Mouse (Mus musculus) testis, postnatal 14 days (tissue): Measurements from ENCODE around the gene Tapbpl.
A peak's percentile ranks its signal among the peaks of the same experiment; 100 is the strongest.

ENCODE experiments used
- DNase-seq: peaks from one replicate; pipeline ENCODE4 v3.0.0; 2021; ENCODE audit warnings: low spot score

Gene Tapbpl

DNA sequence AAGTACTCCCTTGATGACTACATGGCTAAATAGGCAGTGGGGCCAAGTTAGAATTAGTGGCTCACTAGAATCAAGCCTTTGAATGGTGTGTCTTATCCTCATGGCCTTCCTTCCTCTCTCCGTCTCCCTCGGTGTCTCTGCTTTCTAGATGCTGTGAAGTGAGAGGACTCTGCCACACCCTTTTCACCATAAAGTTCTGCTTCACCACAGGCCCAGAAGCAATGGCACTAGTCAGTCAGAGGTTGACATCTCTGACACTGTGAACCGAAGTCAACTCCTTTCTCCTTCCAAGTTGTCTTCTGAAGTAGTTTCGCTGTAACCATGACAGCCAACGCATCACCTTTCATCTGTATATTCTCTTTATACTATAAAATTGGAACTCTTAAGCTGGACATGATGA is 7.9 kb upstream of the Tapbpl start:
- no peak for DNase-seq

DNA sequence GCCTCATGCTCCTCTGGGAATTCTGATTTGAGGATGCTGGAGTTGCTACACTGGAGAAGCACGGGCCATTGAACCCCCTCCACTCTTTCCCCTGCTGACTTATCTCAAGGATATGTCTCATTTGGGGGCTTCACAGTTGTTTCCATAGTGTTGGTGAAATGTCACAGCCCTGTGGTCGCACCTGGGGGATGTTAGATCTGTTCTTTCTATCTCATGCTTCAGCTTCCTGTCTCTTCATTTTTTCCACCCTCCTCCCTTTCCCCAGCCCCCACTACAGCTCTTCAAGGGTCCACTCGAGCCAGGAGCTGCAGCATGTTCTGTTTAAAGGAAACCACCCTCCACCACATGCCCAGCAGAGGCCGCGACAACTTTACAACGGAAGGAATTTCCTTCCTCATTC is 6.7 kb upstream of the Tapbpl start:
- DNase-seq = no peak

DNA sequence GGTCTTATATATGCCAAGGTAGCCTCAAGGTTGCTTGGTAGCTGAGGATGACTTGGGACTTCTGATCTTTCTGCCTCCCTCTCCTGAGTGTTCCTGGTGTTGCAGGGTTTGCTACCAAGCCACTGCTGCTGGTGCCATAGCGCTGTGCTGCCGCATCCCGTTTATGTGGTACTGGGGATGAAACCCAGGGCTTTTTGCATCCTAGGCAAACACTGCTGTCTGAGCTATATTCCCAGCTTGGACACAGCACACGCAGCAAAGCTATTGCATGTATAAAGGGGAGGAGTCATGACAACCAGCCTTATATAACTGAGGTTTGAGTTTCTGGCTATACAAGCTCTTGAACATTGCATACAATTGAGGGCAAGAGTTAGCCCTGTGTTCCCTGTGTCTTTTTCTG is 5.8 kb upstream of the Tapbpl start:
- DNase-seq = no peak

DNA sequence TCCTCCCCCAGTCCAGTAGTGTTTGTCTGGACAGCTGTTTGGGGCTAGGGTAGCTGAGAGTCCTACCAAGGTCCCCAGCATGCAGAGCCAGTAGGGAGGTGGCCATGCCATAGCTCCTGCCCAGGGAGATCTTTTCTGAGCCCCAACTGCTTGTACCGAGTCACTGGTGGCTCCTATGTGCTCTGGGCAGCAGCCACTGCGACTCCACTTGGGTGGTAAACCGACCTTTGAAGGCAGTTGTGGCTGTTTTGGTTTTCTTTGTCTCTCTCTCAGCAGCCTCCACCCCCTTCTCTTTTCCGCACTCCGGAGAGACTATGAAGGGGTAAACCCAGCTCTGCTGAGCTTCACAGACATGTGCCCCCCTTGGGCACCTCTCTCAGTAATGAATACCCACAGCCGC is 5.1 kb upstream of the Tapbpl start, which contains the start of gene Cd27:
Cd27 (minus strand) TSS at position 229 of the 400 bp plus-strand sequence.
- no peak for DNase-seq

DNA sequence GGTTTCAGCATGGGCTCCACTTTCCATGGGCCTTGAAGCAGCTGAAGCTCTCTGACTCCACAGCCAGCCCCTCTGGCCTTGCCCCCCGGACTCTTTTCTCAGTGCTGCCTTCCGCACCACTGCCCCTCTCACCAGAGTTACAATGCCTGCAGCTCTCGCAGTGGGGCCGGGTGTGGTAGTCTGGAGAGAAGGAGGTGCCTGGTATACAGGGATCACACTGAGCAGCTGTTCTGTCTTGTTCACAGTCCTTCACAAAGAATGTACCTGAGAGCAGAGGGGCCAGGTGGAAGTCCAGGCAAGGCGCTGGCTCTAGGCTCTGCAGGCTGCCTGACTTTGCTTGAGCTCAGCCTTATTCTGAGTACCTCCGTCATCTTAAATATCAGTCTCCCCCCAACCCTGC is 4.7 kb upstream of the Tapbpl start:
- DNase-seq = no peak

DNA sequence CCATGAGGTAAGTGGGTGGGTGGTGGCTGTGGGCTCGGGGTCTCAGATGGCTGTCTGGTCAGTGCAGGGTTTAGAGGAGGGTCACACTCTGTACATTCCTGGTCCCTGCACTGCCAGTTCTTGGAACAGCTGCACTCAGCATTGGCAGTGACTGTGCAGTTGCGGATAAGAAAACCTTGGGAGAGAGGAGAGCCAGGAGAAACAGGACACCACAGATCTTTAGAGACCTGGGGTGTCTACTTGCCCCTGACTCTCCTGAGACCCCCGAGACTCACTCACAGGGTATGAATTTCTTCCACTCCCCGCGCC is 2.8 kb upstream of the Tapbpl start:
- no peak for DNase-seq

DNA sequence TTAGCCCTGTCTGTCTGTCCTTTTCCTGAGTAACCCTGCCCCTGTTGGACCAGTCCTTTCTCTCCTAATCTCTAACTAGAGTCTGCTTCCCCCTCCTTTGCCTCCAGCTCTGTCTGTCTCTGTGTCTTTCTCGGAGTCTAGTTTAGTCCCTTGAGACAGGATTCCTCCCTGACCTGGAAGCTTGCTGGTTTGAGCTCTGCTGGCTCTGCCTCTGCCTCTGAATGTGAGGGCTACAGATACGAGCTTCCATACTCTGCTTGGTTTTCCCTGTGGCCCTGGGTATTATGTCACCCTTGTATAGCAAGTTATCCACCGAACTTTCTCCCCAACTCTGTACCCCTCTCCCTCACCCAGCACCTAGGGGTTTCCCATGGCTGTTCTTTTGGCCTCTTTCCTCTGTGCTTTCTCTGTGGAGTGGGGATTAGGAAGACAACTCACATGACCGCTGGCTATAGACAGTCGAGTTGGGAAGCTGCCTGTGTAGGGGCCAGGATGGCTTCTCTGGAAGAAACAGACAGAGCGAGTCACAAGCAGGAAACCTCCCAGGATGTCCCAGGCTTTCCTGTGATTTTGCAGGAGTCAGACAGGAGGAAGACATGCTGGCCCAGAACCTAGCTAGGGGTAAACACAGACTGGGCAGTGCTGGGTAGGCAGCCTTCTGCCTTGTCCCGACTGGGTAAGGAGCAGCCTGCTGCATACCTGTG is 2.3 kb upstream of the Tapbpl start:
- no peak for DNase-seq

DNA sequence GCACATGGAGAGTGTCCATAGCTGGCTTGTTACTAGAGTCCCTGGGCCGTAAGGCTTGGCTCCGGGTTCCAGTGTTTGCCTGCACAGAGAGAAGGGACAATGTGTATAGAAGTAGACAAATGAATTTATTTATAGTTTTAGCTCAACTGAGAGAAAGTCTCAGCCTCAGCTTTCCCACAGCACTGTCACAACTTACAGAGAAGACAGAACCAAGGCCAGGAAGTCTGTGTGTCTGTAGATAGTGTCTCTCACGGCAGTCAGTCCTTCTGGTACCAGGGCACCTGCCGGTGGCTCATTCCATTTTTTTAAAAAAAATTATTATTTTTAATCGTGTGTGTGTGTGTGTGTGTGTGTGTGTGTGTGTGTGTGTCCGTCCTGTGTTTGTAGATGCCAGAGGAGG is 856 bp upstream of the Tapbpl start:
- no peak for DNase-seq

DNA sequence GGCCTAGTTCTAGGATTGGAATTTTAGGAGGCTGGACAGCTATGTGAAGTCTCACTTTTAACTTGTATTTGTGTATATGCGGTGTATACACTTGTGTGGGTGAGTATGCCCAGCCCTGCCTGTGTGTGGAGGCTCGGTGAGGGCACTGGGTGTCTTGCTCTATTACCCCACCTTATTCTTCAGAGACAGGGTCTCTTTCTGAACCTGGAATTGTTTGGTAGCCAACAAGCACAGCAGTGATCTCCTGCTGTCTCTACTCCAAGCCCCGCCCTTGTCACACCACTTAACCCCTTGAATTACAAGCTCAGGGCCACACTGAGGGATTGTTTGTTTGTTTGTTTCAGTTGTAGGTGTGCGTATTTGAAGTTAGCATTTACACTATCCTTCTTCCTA is 381 bp upstream of the Tapbpl start:
- no peak for DNase-seq

DNA sequence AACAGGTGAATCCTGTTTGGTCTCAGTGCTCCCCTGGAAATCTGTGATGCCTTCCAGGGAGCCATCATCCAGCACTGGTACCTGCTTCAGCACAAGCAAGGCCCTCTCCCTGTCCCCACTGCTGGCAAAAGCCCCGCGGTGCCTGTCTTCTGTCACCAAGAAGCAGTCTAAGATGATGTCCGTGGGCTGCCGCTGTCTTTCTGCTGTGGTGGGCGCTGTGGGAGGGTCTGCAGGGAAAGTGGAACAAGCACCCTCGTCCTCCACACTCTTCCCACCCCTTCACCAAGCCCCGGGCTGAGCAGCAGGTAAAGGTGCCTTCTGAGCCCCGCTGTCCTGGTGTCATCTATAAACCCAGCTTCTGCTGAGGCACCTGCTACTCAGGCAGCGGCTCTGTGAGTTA is 1.1 kb downstream of the Tapbpl start:
- no peak for DNase-seq

DNA sequence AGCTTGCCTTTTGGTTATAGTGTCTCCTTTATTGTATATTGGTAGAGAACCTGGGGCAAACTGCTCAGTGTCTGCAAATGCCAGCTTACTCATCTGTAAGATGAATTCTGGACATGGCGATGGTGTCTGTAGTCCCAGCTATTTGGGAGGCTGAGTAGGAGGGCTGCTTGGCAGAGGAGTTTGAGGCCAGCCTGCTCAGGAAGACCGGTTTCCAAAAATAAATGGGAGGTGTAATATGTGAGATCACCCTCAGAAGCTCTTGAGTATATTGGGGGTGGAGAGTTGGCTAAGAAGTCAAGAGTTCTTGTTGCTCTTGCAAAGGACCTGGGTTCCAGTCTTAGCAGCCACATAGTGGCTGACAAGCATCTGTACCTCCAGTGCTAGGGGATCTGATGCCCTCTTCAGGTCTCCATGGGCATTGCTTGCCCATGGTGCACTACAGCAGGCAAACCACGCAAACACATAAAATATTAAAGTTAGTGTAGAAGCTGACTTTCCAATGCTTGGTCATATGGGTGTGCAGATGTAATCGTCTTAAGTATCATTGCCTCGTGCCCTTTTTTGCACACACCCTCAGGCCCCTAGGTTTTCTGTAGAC is 6.0 kb downstream of the Tapbpl start:
- DNase-seq = no peak

DNA sequence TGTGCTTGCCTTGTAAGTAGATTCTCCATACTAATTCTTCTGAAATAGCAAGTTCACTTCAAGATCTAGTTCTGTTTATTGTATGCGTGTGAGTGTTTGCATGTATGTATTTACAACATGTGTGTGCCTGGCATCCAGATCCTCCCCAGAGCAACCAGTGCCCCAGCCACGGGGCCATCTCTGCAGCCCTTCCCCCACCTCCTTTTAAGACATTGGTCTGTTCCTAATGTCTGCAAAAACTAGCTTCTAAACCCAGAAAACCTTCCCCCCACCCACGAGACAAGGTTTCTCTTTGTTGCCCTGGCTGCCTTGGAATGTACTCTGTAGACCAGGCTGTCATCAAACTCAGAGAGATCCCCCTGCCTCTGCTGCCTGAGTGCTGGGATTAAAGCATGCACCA is 9.1 kb downstream of the Tapbpl start:
- DNase-seq = no peak

DNA sequence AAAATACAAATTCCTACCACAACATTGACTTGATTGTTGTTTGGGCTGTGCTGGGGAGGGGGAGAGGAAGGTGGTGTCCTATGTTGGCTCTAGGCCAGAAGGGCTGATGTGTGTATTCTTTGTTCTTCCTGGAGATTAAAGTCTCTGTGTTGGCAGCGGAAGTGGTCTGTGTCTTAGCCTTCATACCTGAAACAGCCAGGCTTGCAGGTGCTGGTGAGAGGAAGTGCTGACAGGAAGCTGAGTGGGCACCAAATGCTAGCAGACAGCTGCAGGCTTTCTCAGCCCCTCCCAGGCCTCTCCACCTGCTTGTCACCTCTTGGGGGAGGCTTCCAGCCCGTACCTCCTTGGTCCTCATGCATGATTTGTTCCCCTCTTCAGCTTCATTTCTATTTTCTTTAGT is 9.5 kb downstream of the Tapbpl start:
- DNase-seq = no peak

DNA sequence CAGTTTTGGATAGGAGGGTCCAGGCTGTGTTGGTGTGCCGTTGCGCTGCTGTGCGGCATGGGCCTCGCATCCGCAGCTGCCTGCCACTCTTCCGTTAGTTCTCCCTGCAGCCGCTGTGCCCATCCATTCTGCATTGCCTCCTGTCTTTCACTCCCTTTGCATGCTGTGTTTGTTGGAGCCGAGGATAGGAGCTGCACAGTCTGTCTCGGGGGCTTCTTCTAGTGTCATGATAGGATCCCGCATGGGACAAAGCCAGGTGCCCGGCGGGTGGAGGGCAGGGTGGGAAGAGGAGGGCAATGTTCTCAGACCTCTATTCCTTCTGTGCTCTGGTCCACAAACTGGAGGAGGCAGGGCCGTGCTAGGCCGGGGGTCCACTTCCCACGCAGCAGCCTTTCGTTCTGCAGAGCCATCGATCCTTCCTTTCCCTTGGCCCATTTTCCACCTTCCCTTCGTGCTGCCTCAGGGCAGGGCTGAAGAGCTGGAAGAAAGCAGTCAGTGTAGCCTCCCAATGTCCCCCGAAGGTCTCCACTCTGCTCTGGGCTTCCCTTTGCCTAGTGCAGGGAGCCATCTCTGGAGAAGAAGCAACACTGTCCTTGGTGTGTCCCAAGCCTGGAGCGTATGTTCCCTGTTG is 10.4 kb downstream of the Tapbpl start:
- DNase-seq = no peak

DNA sequence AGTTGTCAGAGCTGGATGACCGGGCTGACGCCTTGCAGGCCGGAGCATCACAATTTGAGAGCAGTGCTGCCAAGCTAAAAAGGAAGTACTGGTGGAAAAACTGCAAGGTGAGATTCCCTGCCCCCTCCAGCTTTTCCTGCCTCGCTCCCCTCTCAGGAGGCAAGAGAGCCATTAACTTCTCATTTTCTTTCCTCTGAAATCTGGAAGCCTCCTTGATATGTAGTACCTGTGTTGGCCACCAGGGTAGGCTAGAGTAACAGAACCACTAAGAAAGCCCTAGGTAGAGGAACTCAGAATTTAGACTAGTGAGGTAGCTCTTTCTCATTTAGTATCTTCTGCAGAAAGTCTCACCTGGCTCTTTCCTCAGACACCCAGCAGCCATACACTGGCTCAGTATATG is 12.7 kb downstream of the Tapbpl start:
- no peak for DNase-seq

DNA sequence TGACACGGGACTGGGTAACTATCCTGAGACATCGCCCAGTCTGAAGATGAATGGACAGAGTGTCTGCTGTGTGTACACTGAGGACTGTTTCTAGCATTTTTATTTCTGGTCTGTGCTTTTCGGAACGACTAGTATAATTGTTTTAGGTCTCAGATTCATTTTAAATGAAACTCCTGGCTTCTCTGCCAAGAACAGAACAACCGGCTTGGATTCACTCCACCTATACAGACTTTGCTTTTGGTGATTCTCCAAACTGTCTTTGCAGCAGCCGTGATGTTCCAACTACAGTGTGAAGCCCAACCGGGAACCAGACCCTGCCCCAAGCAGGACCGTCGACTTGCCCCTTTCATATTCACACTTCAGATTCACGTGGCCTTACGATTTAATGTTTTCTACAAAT is 13.8 kb downstream of the Tapbpl start:
- DNase-seq = no peak

DNA sequence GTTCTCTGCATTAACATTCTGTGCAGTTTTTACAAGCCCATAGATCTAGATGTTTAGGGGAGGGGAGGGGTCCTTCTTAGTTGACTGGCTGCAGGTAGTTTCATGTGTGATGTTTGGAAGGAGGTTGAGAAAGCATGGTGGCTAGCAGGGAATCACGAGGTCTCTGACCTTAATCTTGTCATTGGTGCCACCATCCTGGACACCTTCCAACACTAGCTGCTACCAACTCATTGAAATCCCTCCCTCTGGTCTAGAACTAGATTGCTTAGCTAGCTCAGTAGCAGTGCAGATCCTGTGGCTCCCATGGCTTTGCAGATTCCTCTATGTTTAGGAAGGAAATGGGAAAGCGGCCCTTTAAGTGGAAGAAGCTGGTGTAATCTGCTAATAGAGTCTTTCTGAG is 14.8 kb downstream of the Tapbpl start:
- DNase-seq = no peak

DNA sequence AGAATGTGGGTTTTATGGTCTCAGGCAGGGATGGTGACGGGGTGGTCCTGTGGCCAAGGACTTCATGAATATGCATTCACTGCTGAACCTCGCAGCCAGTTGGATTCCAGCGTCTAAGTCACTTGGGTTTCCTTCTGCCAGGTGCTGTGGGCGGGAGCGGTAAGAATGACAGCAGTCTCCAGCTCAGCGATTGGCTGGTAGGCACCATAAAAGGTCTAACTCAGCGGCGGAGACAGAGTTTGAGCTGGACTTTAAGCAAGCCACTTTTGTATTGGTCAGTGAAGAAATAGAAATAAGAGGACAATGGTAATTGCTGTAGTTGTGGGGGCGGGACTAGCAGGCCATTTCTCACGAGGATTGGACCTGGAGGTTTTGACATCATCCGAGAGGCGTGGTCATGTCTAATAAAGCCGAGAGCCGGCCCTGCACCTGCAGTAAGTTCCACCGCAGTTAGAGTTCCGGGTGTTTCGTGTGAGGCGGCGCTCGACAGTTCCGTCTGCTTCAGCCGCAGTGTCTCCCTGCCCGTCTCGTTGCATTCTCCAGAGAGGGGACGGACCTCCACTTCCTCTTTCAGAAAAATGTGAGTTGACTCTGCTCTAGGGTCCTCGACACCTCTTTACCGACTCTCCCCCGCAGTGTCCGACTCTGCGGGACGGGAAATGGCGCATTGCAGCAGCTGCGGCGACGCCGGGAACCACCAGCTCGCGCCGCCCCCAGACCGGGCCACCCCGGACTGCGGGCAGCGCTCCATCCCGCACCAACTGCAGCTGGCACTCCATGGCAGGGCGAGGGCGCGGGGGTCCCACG is 16.3 kb downstream of the Tapbpl start, which contains the start of gene Vamp1:
Vamp1 (plus strand) TSS at position 404 of the 807 bp plus-strand sequence.
- peak; percentile 94 for DNase-seq

DNA sequence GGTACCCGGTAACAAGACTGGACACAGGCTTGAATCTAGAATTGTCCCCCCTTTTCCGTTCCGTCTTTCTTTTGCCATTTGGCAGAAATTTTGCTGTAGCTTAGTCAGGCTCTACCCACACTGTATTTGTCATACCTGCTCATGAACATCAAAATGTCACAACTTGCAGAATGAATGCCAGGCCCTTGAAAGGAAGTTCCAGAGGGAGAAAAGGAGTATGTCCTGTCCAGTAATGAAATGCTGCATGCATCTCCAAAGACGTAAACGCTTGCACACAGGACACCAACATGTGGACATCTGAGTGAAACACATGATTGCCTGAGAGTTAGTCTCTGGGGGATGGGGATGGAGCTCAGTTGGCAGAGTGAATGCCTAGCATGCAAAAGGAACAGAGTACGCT is 17.9 kb downstream of the Tapbpl start:
- DNase-seq = no peak

DNA sequence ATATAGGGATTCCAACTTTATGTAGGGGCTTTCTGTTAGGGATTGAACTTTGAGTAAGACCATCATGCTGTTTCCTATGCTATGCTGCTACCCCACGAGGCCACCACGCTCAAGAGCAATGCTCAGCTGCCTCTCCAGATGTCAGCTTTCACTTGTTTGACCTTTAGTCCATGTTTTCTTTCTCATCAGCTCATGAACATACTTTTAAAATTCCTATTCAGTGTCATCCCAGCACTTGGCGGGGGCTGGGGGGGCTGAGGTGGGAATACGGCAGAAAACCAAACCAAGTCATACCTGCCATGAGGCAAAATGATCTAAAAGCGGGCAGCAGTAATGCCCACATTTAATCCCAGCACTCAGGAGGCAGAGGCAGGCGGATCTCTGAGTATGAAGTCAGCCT is 18.5 kb downstream of the Tapbpl start:
- DNase-seq = no peak

DNA sequence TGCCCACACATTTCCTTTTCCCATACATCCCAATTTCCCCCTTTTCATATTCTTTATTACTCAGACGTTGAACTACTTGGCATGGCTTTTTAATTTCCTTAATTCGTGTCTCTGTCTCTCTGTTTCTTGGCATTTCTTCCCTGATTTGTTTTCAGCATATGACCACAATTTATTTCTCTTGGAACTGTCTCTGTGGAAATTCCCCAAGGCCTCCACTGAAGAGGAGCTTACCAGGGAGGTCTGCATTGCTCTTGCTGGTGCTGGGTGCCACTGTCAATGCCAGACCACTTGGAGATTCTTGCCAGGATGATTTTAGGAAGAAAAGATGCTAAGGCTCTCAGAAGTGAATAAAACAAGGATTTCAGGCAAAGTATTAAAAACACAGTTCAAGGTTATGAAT is 19.0 kb downstream of the Tapbpl start:
- DNase-seq = no peak

DNA sequence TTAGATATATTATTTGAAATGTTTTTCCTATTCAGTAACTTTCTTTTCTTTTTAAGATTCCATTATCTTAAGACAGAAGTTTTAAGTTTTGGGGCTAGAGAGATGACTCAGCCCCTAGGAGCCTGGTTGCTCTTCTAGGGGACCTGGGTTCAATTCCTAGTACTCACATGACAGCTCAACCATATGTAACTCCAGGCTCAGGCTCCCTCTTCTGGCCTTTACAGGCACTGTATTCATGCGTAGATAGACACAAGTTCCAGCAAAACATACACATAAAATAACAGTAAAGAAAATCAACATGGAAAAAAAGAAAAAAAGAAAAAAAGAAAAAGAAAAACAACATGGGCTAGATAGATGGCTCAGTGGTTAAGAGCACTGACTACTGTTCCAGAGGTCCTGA is 21.2 kb downstream of the Tapbpl start:
- no peak for DNase-seq

DNA sequence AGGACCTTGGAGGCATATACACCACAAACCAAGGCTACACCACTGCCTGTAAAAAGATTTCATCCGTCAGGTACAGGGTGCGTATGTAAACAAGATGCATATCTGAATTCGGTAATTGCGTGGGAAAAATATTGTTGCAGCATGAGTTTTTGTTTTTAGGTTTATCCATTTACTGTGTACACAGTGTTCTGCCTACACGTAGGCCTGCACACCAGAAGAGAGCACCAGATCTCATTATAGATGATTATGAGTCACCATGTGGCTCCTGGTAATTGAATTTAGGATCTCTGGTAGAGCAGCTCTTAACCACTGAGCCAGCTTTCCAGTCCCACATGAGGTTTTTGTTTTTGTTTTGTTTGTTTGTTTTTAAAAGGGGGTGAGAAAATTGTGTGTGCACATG is 34.5 kb downstream of the Tapbpl start:
- no peak for DNase-seq
